Mouse (Mus musculus) lung, adult 2 months (tissue): ENCODE results near the gene Gm4922. TPM values are rescaled to one million over a fixed set of nuclear protein-coding genes. Genes with fewer than 3 reads are reported as not detected.

Experiments used
- DNase-seq: peaks from one replicate; pipeline ENCODE4 v3.0.0; 2022
- H3K4me1 ChIP-seq: fragments of 200-500 bp; 2 replicates; pipeline ENCODE4 v1.6.1; 2011; ENCODE audit warnings: low read length; ENCODE audit not compliant: control insufficient read depth, insufficient read depth
- H3K4me3 ChIP-seq: fragments of 200-500 bp; replicated peaks from 2 replicates; pipeline ENCODE3; 2011; ENCODE audit warnings: low read depth, mild to moderate bottlenecking, control low read depth, low read length; ENCODE audit errors: extremely low read depth
- CTCF ChIP-seq: fragments of 200-500 bp; IDR thresholded peaks from 2 replicates; pipeline ENCODE4 v1.5.1; 2011; ENCODE audit warnings: mild to moderate bottlenecking, low read length, control low read depth; ENCODE audit not compliant: insufficient read depth
- POLR2A ChIP-seq: fragments of 200-500 bp; IDR thresholded peaks from 2 replicates; pipeline ENCODE4 v1.6.1; 2011; ENCODE audit warnings: low read depth, mild to moderate bottlenecking, control low read depth, low read length, borderline replicate concordance; ENCODE audit errors: extremely low read depth
- WGBS: fragments of 180-500 bp; shearing (Covaris S2); methylation state at CpG from one replicate; pipeline ENCODE4 v1.1.7; 2018; 5-methylcytosine and 5-hydroxymethylcytosine counted together
- polyA plus RNA-seq: library from polyadenylated mRNA; depleted of rRNA; stranded (reverse); fragments of >200 nt; gene quantifications from 2 replicates; pipeline ENCODE4 v1.2.3, GENCODE M21; 2012; rRNA removed

The Gm4922 gene
- polyA plus RNA-seq, 1 experiment = not detected

- WGBS = 72% methylated on average over 1 of the region's 1 CpGs
- TF ChIP-seq POLR2A = no peak
- Histone ChIP-seq H3K4me1 (no peaks in the 10 kb centered on the region), H3K4me3 (no peak overlapping the region)
- no peak for DNase-seq
Measured at GRCm38 (mm10) chr10:18788601-18789000, 2.0 kb upstream of the Gm4922 start.

- Histone ChIP-seq H3K4me1 (no peaks in the 10 kb centered on the region), H3K4me3 (no peak overlapping the region)
- no peak for DNase-seq
- 77% methylated on average over 3 of the region's 3 CpGs for WGBS
- TF ChIP-seq POLR2A = no peak
- TF ChIP-seq CTCF = no peak
Measured at GRCm38 (mm10) chr10:18777546-18777945, 9.0 kb downstream of the Gm4922 start.

- WGBS = 64% methylated on average over 4 of the region's 4 CpGs
- no peak for TF ChIP-seq CTCF
- TF ChIP-seq POLR2A = no peak
- Histone ChIP-seq H3K4me1 (no peaks in the 10 kb centered on the region), H3K4me3 (no peak overlapping the region)
- no peak for DNase-seq
Measured at GRCm38 (mm10) chr10:18772537-18773179, 13.9 kb downstream of the Gm4922 start.

GRCm38 (mm10) chr10:18769909-18770308 lies 16.7 kb downstream of the Gm4922 start:
- no peaks in the 10 kb centered on the region for H3K4me1 ChIP-seq
- DNase-seq = no peak
- no peak for TF ChIP-seq POLR2A
- no peak for TF ChIP-seq CTCF
- no peak overlapping the region for H3K4me3 ChIP-seq
- 51% methylated on average over 5 of the region's 5 CpGs for WGBS

- TF ChIP-seq POLR2A (no peak), CTCF (peak; percentile 68)
- H3K4me3 ChIP-seq = no peak overlapping the region
- WGBS = 45% methylated on average over 2 of the region's 2 CpGs
- peak; percentile 14 for DNase-seq
- H3K4me1 ChIP-seq = no peaks in the 10 kb centered on the region
Measured at GRCm38 (mm10) chr10:18760241-18760640, 26.4 kb downstream of the Gm4922 start.

GRCm38 (mm10) chr10:18750057-18750456 lies 36.5 kb downstream of the Gm4922 start:
- Histone ChIP-seq H3K4me3 (no peak overlapping the region), H3K4me1 (no peaks in the 10 kb centered on the region)
- TF ChIP-seq CTCF = no peak
- 75% methylated on average over 4 of the region's 4 CpGs for WGBS
- no peak for DNase-seq

GRCm38 (mm10) chr10:18743286-18744142 lies 43.1 kb downstream of the Gm4922 start, which contains the start of gene Arfgef3:
Gene Arfgef3, minus strand, starts transcription at chr10:18743949.
- TF ChIP-seq CTCF = no peak
- no peak for TF ChIP-seq POLR2A
- peak within 1 kb of the TSS; percentile 61 for H3K4me3 ChIP-seq
- peak; percentile 67 for DNase-seq
- no peaks in the 10 kb centered on the region for H3K4me1 ChIP-seq
- 3% methylated on average over 50 of the region's 50 CpGs for WGBS

- no peak for TF ChIP-seq POLR2A
- TF ChIP-seq CTCF = no peak
- DNase-seq = no peak
- Histone ChIP-seq H3K4me3 (peak overlapping the region; percentile 16), H3K4me1 (no peaks in the 10 kb centered on the region)
- WGBS = 77% methylated on average over 6 of the region's 6 CpGs
Measured at GRCm38 (mm10) chr10:18742086-18742485, 44.5 kb downstream of the Gm4922 start.

- whole genome bisulfite sequencing = 70% methylated on average over 8 of the region's 8 CpGs
- Histone ChIP-seq H3K4me3 (no peak overlapping the region), H3K4me1 (no peaks in the 10 kb centered on the region)
- TF ChIP-seq POLR2A (no peak), CTCF (no peak)
- DNase-seq = peak; percentile 30
Measured at GRCm38 (mm10) chr10:18741024-18741423, 45.6 kb downstream of the Gm4922 start.

Other genes with a start within 250 kb of the Gm4922 start
- gene Hebp2, start 240.7 kb downstream of the Gm4922 start, polyA plus RNA-seq = 0.49 and 5.5 TPM in 2 replicates
- gene Arfgef3, start 42.8 kb downstream of the Gm4922 start, polyA plus RNA-seq = 3.2 and 3.4 TPM in 2 replicates
- gene Perp, start 58.2 kb upstream of the Gm4922 start, polyA plus RNA-seq = 37.3 and 154 TPM in 2 replicates
- 5.9 and 7.2 TPM in 2 replicates for gene Tnfaip3, start 228.9 kb upstream of the Gm4922 start, polyA plus RNA-seq